Mouse (Mus musculus): ENCODE data around the gene Abcb8. TPM values are rescaled to one million over a fixed set of nuclear protein-coding genes. Genes with fewer than 3 reads are reported as not detected.
A peak's percentile ranks its signal among the peaks of the same experiment; 100 is the strongest.

The Abcb8 gene
- polyA plus RNA-seq, 2 experiments = 16.9 to 18.0 TPM

- Histone ChIP-seq H3K9ac (replicated peaks) (no peak overlapping the region), H3K4me2 (ENCODE audit: low read depth) (peak overlapping the region; percentile 98), H3K9me3 (ENCODE audit: control insufficient read depth, low read length) (no peaks in the 10 kb centered on the region), H3K27me3 (ENCODE audit: control insufficient read depth, insufficient read depth, low read length) (no peaks in the 10 kb centered on the region), H3K36me3 (replicated peaks; ENCODE audit: control insufficient read depth, insufficient read depth, low read depth) (no peaks in the 10 kb centered on the region; the same call in none of the 2 replicates), H3K4me3 (ENCODE audit: insufficient read depth in 1 of 2, low read depth in 2 of 2, low read length in 2 of 2) (no peak overlapping the region), H3K27ac (no peak overlapping the region), H3K4me1 (replicated peaks; ENCODE audit: control insufficient read depth in 2 of 2, insufficient read depth in 2 of 2, low read length in 1 of 2) (peaks cover 21 to 28% of the 10 kb centered on the region in 2 experiments)
- TF ChIP-seq EP300 (IDR thresholded peaks at IDR 0.05; ENCODE audit: low read depth) (no peak), CTCF (IDR thresholded peaks at IDR 0.05; ENCODE audit: low read depth) (no peak)
- DNase-seq (ENCODE audit: low read depth in 3 of 3, low spot score in 3 of 3) (no peak), ATAC-seq (ENCODE audit: insufficient read depth) (no peak)
- WGBS (ENCODE audit: insufficient replicate concordance) = 14% methylated on average over 9 of the region's 9 CpGs
Measured at GRCm38 (mm10) chr5:24426556-24427284, 33.3 kb downstream of the Abcb8 start.

- TF ChIP-seq CTCF (IDR thresholded peaks at IDR 0.05; ENCODE audit: low read depth) (no peak), EP300 (IDR thresholded peaks at IDR 0.05; ENCODE audit: low read depth) (no peak)
- no peak overlapping the region for H3K4me3 ChIP-seq (ENCODE audit: insufficient read depth in 1 of 2, low read depth in 2 of 2, low read length in 2 of 2)
- no peak overlapping the region for H3K27ac ChIP-seq
- H3K4me1 ChIP-seq (replicated peaks; ENCODE audit: control insufficient read depth in 2 of 2, insufficient read depth in 2 of 2, low read length in 1 of 2) = peaks cover 21 to 28% of the 10 kb centered on the region in 2 experiments
- no peak overlapping the region for H3K9ac ChIP-seq (replicated peaks)
- H3K36me3 ChIP-seq (replicated peaks; ENCODE audit: control insufficient read depth, insufficient read depth, low read depth) = no peaks in the 10 kb centered on the region; the same call in none of the 2 replicates
- ATAC-seq (ENCODE audit: insufficient read depth) = no peak
- no peaks in the 10 kb centered on the region for H3K9me3 ChIP-seq (ENCODE audit: control insufficient read depth, low read length)
- no peaks in the 10 kb centered on the region for H3K27me3 ChIP-seq (ENCODE audit: control insufficient read depth, insufficient read depth, low read length)
- H3K4me2 ChIP-seq (ENCODE audit: low read depth) = no peak overlapping the region; the same call in 1 of the 2 replicates
- no peak for DNase-seq (ENCODE audit: low read depth in 3 of 3, low spot score in 3 of 3)
- WGBS (ENCODE audit: insufficient replicate concordance) = 33% methylated on average over 12 of the region's 12 CpGs
Measured at GRCm38 (mm10) chr5:24427285-24427633, 33.8 kb downstream of the Abcb8 start.

GRCm38 (mm10) chr5:24427981-24428402 is 34.5 kb downstream of the Abcb8 start:
- Histone ChIP-seq H3K4me1 (replicated peaks; ENCODE audit: control insufficient read depth in 2 of 2, insufficient read depth in 2 of 2, low read length in 1 of 2) (peaks cover 18 to 25% of the 10 kb centered on the region in 2 experiments), H3K27me3 (ENCODE audit: control insufficient read depth, insufficient read depth, low read length) (no peaks in the 10 kb centered on the region), H3K36me3 (replicated peaks; ENCODE audit: control insufficient read depth, insufficient read depth, low read depth) (no peaks in the 10 kb centered on the region; the same call in none of the 2 replicates), H3K4me3 (ENCODE audit: insufficient read depth in 1 of 2, low read depth in 2 of 2, low read length in 2 of 2) (peak overlapping the region; percentile 22 to 32), H3K9me3 (ENCODE audit: control insufficient read depth, low read length) (no peaks in the 10 kb centered on the region), H3K9ac (replicated peaks) (no peak overlapping the region), H3K4me2 (ENCODE audit: low read depth) (peak overlapping the region; percentile 41), H3K27ac (no peak overlapping the region)
- ATAC-seq (ENCODE audit: insufficient read depth) (no peak), DNase-seq (ENCODE audit: low read depth in 3 of 3, low spot score in 3 of 3) (no peak)
- TF ChIP-seq EP300 (IDR thresholded peaks at IDR 0.05; ENCODE audit: low read depth) = no peak
- no peak for TF ChIP-seq CTCF (IDR thresholded peaks at IDR 0.05; ENCODE audit: low read depth)
- 15% methylated on average over 15 of the region's 15 CpGs for WGBS (ENCODE audit: insufficient replicate concordance)

- TF ChIP-seq EP300 (IDR thresholded peaks at IDR 0.05; ENCODE audit: low read depth) (no peak), CTCF (IDR thresholded peaks at IDR 0.05; ENCODE audit: low read depth) (no peak)
- Histone ChIP-seq H3K27ac (no peak overlapping the region), H3K36me3 (replicated peaks; ENCODE audit: control insufficient read depth, insufficient read depth, low read depth) (no peaks in the 10 kb centered on the region; the same call in none of the 2 replicates), H3K4me1 (replicated peaks; ENCODE audit: control insufficient read depth in 2 of 2, insufficient read depth in 2 of 2, low read length in 1 of 2) (peaks cover 18 to 25% of the 10 kb centered on the region in 2 experiments), H3K4me2 (ENCODE audit: low read depth) (peak overlapping the region; percentile 41), H3K9me3 (ENCODE audit: control insufficient read depth, low read length) (no peaks in the 10 kb centered on the region), H3K9ac (replicated peaks) (no peak overlapping the region), H3K4me3 (ENCODE audit: insufficient read depth in 1 of 2, low read depth in 2 of 2, low read length in 2 of 2) (peak overlapping the region; percentile 22 to 32; a peak in 3 of 4 replicates), H3K27me3 (ENCODE audit: control insufficient read depth, insufficient read depth, low read length) (no peaks in the 10 kb centered on the region)
- no peak for ATAC-seq (ENCODE audit: insufficient read depth)
- DNase-seq (ENCODE audit: low read depth in 3 of 3, low spot score in 3 of 3) = no peak
- 36% methylated on average over 9 of the region's 9 CpGs for WGBS (ENCODE audit: insufficient replicate concordance)
Measured at GRCm38 (mm10) chr5:24428596-24428995, 35.1 kb downstream of the Abcb8 start.

- TF ChIP-seq CTCF (IDR thresholded peaks at IDR 0.05; ENCODE audit: low read depth) (no peak), EP300 (IDR thresholded peaks at IDR 0.05; ENCODE audit: low read depth) (no peak)
- Histone ChIP-seq H3K4me1 (replicated peaks; ENCODE audit: control insufficient read depth in 2 of 2, insufficient read depth in 2 of 2, low read length in 1 of 2) (no peaks in the 10 kb centered on the region), H3K36me3 (replicated peaks; ENCODE audit: control insufficient read depth, insufficient read depth, low read depth) (peaks cover 2% of the 10 kb centered on the region), H3K4me2 (ENCODE audit: low read depth) (no peak overlapping the region), H3K27me3 (ENCODE audit: control insufficient read depth, insufficient read depth, low read length) (no peaks in the 10 kb centered on the region), H3K9me3 (ENCODE audit: control insufficient read depth, low read length) (no peaks in the 10 kb centered on the region), H3K9ac (replicated peaks) (no peak overlapping the region), H3K4me3 (ENCODE audit: insufficient read depth in 1 of 2, low read depth in 2 of 2, low read length in 2 of 2) (no peak overlapping the region), H3K27ac (no peak overlapping the region)
- ATAC-seq (ENCODE audit: insufficient read depth) (no peak), DNase-seq (ENCODE audit: low read depth in 3 of 3, low spot score in 3 of 3) (no peak)
- WGBS (ENCODE audit: insufficient replicate concordance) = 76% methylated on average over 8 of the region's 8 CpGs
Measured at GRCm38 (mm10) chr5:24433993-24434392, 40.5 kb downstream of the Abcb8 start.

All from liver, embryonic 14.5 days (tissue).